Mouse (Mus musculus) midbrain, embryonic 10.5 days (tissue): ENCODE results near the gene Ifitm1. TPM values are rescaled to one million over a fixed set of nuclear protein-coding genes. Genes with fewer than 3 reads are reported as not detected.
A peak's percentile ranks its signal among the peaks of the same experiment; 100 is the strongest.

Experiments used
- DNase-seq: peaks from one replicate; pipeline ENCODE4 v3.0.0-alpha.2; 2017; ENCODE audit warnings: low spot score
- H3K27ac ChIP-seq: fragments of 300-500 bp; sonication (generic); replicated peaks from 2 replicates; pipeline ENCODE4 v1.5.1; 2016; ENCODE audit warnings: mild to moderate bottlenecking
- H3K27me3 ChIP-seq: fragments of 300-500 bp; sonication (generic); 2 replicates; pipeline ENCODE4 v1.6.1; 2016; ENCODE audit warnings: low read depth, mild to moderate bottlenecking; ENCODE audit not compliant: poor library complexity, severe bottlenecking
- H3K36me3 ChIP-seq: fragments of 300-500 bp; sonication (generic); 2 replicates; pipeline ENCODE4 v1.6.1; 2016; ENCODE audit warnings: mild to moderate bottlenecking, moderate library complexity
- H3K4me1 ChIP-seq: fragments of 300-500 bp; sonication (generic); 2 replicates; pipeline ENCODE4 v1.6.1; 2016
- H3K4me3 ChIP-seq: fragments of 300-500 bp; sonication (generic); 2 replicates; pipeline ENCODE4 v1.5.1; 2016; ENCODE audit warnings: mild to moderate bottlenecking, moderate library complexity
- H3K9me3 ChIP-seq: fragments of 300-500 bp; sonication (generic); replicated peaks from 2 replicates; pipeline ENCODE4 v1.6.1; 2016; ENCODE audit warnings: mild to moderate bottlenecking
- WGBS: fragments of 180-500 bp; shearing (Covaris S2); methylation state at CpG from one replicate; pipeline ENCODE4 v1.1.7; 2016; 5-methylcytosine and 5-hydroxymethylcytosine counted together
- polyA plus RNA-seq: library from polyadenylated mRNA; unstranded; fragments of >200 nt; fragmentation: Nextera tagmentation; extraction: Ambion mirVana; gene quantifications from 2 replicates; pipeline ENCODE4 v1.2.1, GENCODE M21; 2016

Gene Ifitm1
- polyA plus RNA-seq, 1 experiment from 2014 or later: 6.3 TPM

GRCm38 (mm10) chr7:140953133-140953532 is 13.9 kb upstream of the Ifitm1 start:
- no peaks in the 10 kb centered on the region; the same call in 1 of the 2 replicates for H3K27me3 ChIP-seq
- no peak overlapping the region for H3K27ac ChIP-seq
- peaks cover 49% of the 10 kb centered on the region for H3K4me1 ChIP-seq
- no peak overlapping the region for H3K4me3 ChIP-seq
- no peaks in the 10 kb centered on the region for H3K9me3 ChIP-seq
- H3K36me3 ChIP-seq: peaks cover 13% of the 10 kb centered on the region
- DNase-seq: no peak
- WGBS: 88% methylated on average over 11 of the region's 11 CpGs

- H3K4me3 ChIP-seq: peak overlapping the region; percentile 57
- DNase-seq: no peak
- H3K27ac ChIP-seq: 0 out of 2 replicates have a peak overlapping the region, but pooled peaks have one; percentile 1
- H3K36me3 ChIP-seq: peaks cover 5% of the 10 kb centered on the region; the same call in 1 of the 2 replicates
- 66% methylated on average over 15 of the region's 15 CpGs for WGBS
- H3K9me3 ChIP-seq: no peaks in the 10 kb centered on the region
- peaks cover 51% of the 10 kb centered on the region for H3K4me1 ChIP-seq
- H3K27me3 ChIP-seq: no peaks in the 10 kb centered on the region; the same call in 1 of the 2 replicates
Observed at GRCm38 (mm10) chr7:140953800-140954732, 13.0 kb upstream of the Ifitm1 start.

GRCm38 (mm10) chr7:140954733-140955071 is 12.3 kb upstream of the Ifitm1 start:
- Histone ChIP-seq H3K36me3 (no peaks in the 10 kb centered on the region; the same call in 1 of the 2 replicates), H3K4me3 (peak overlapping the region; percentile 57), H3K27me3 (no peaks in the 10 kb centered on the region; the same call in 1 of the 2 replicates), H3K27ac (no peak overlapping the region; the same call in 1 of the 2 replicates), H3K4me1 (peaks cover 57% of the 10 kb centered on the region), H3K9me3 (no peaks in the 10 kb centered on the region)
- WGBS: 12% methylated on average over 9 of the region's 9 CpGs
- no peak for DNase-seq

- whole genome bisulfite sequencing: 10% methylated on average over 17 of the region's 17 CpGs
- Histone ChIP-seq H3K27me3 (no peaks in the 10 kb centered on the region; the same call in 1 of the 2 replicates), H3K9me3 (no peaks in the 10 kb centered on the region), H3K36me3 (no peaks in the 10 kb centered on the region; the same call in 1 of the 2 replicates), H3K4me1 (peaks cover 56% of the 10 kb centered on the region), H3K4me3 (peak overlapping the region; percentile 57), H3K27ac (peak overlapping the region; percentile 80)
- DNase-seq: no peak
Observed at GRCm38 (mm10) chr7:140955342-140955741, 11.7 kb upstream of the Ifitm1 start.

GRCm38 (mm10) chr7:140955758-140956555 is 11.1 kb upstream of the Ifitm1 start, which contains the start of the genes Gm45717 and Ifitm2:
TSS of gene Gm45717 (minus strand) at chr7:140955937.
TSS of gene Ifitm2 (minus strand) at chr7:140955987.
- Histone ChIP-seq H3K4me1 (peaks cover 50% of the 10 kb centered on the region), H3K9me3 (no peaks in the 10 kb centered on the region), H3K27ac (peak within 1 kb of the TSS; percentile 80), H3K27me3 (no peaks in the 10 kb centered on the region; the same call in 1 of the 2 replicates), H3K36me3 (no peaks in the 10 kb centered on the region; the same call in 1 of the 2 replicates), H3K4me3 (peak within 1 kb of the TSS; percentile 57)
- DNase-seq: peak; percentile 47
- 19% methylated on average over 11 of the region's 11 CpGs for WGBS

- Histone ChIP-seq H3K9me3 (no peaks in the 10 kb centered on the region), H3K4me3 (no peak overlapping the region; the same call in 1 of the 2 replicates), H3K36me3 (no peaks in the 10 kb centered on the region; the same call in 1 of the 2 replicates), H3K27ac (peak overlapping the region; percentile 80; the same call in 1 of the 2 replicates), H3K4me1 (peaks cover 44% of the 10 kb centered on the region), H3K27me3 (no peaks in the 10 kb centered on the region; the same call in 1 of the 2 replicates)
- DNase-seq: no peak
- 63% methylated on average over 6 of the region's 6 CpGs for WGBS
Observed at GRCm38 (mm10) chr7:140956556-140956869, 10.5 kb upstream of the Ifitm1 start.

- H3K36me3 ChIP-seq: no peaks in the 10 kb centered on the region
- H3K4me1 ChIP-seq: peaks cover 34% of the 10 kb centered on the region
- no peak overlapping the region for H3K27ac ChIP-seq
- H3K9me3 ChIP-seq: no peaks in the 10 kb centered on the region
- WGBS: 5% methylated on average over 9 of the region's 9 CpGs
- no peak overlapping the region for H3K4me3 ChIP-seq
- H3K27me3 ChIP-seq: no peaks in the 10 kb centered on the region; the same call in 1 of the 2 replicates
- DNase-seq: no peak
Observed at GRCm38 (mm10) chr7:140959181-140959901, 7.7 kb upstream of the Ifitm1 start.

- no peaks in the 10 kb centered on the region for H3K36me3 ChIP-seq
- H3K4me3 ChIP-seq: no peak overlapping the region
- DNase-seq: no peak
- H3K9me3 ChIP-seq: no peaks in the 10 kb centered on the region
- WGBS: 62% methylated on average over 5 of the region's 5 CpGs
- H3K27me3 ChIP-seq: no peaks in the 10 kb centered on the region; the same call in 1 of the 2 replicates
- H3K4me1 ChIP-seq: peaks cover 27% of the 10 kb centered on the region
- H3K27ac ChIP-seq: no peak overlapping the region
Observed at GRCm38 (mm10) chr7:140960026-140960425, 7.0 kb upstream of the Ifitm1 start.

- no peaks in the 10 kb centered on the region; the same call in 1 of the 2 replicates for H3K27me3 ChIP-seq
- H3K36me3 ChIP-seq: no peaks in the 10 kb centered on the region
- no peaks in the 10 kb centered on the region for H3K9me3 ChIP-seq
- H3K4me1 ChIP-seq: peaks cover 13% of the 10 kb centered on the region
- WGBS: 36% methylated on average over 2 of the region's 2 CpGs
- no peak overlapping the region for H3K27ac ChIP-seq
- DNase-seq: no peak
- H3K4me3 ChIP-seq: no peak overlapping the region
Observed at GRCm38 (mm10) chr7:140961416-140961815, 5.6 kb upstream of the Ifitm1 start.

GRCm38 (mm10) chr7:140962733-140963132 is 4.3 kb upstream of the Ifitm1 start:
- no peaks in the 10 kb centered on the region for H3K36me3 ChIP-seq
- DNase-seq: no peak
- H3K27ac ChIP-seq: no peak overlapping the region
- WGBS: 72% methylated on average over 2 of the region's 2 CpGs
- peaks cover 8% of the 10 kb centered on the region for H3K27me3 ChIP-seq
- H3K4me3 ChIP-seq: no peak overlapping the region
- peaks cover 17% of the 10 kb centered on the region for H3K4me1 ChIP-seq
- no peaks in the 10 kb centered on the region for H3K9me3 ChIP-seq

GRCm38 (mm10) chr7:140967862-140968591 is 1.0 kb downstream of the Ifitm1 start:
- H3K9me3 ChIP-seq: no peaks in the 10 kb centered on the region
- no peaks in the 10 kb centered on the region for H3K36me3 ChIP-seq
- peak overlapping the region; percentile 23; the same call in 1 of the 2 replicates for H3K4me3 ChIP-seq
- peak; percentile 33 for DNase-seq
- H3K4me1 ChIP-seq: peaks cover 30% of the 10 kb centered on the region
- H3K27ac ChIP-seq: peak overlapping the region; percentile 59; the same call in 1 of the 2 replicates
- 4% methylated on average over 14 of the region's 14 CpGs for WGBS
- H3K27me3 ChIP-seq: peaks cover 27% of the 10 kb centered on the region; the same call in 1 of the 2 replicates
